Mouse (Mus musculus) ES-Bruce4 (cell line): ENCODE data around the gene Olfr127.

ENCODE experiments used
- CTCF ChIP-seq: IDR thresholded peaks from one replicate; pipeline ENCODE4 v1.8.1; 2011; ENCODE audit warnings: low read depth, low read length
- EP300 ChIP-seq: IDR thresholded peaks from 2 replicates; pipeline ENCODE4 v1.6.1; 2011; ENCODE audit warnings: low read depth, low read length; ENCODE audit not compliant: insufficient read depth
- POLR2A ChIP-seq: IDR thresholded peaks from one replicate; pipeline ENCODE4 v1.8.1; 2011; ENCODE audit warnings: low read length; ENCODE audit not compliant: insufficient read depth

DNA sequence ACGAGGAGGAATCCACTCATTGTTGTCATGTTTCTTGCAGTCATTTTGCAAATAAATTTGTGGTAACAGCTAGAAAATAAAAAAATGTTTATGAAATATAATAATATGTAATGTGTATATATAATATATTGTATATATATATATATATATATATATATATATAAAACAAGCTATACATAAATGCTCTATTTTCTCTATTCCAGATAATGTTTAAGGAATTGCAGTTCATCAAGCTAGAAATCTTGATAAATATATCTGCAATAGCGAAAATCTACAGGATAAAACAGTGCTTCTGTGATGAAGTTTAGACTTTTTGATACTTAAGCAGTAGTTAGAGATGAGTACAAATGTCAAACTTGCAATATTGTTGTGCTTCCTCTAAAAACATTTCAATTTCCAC, 52.7 kb downstream of the Olfr127 start, which contains the start of gene Olfr761:
- TF ChIP-seq CTCF (no peak), POLR2A (no peak), EP300 (no peak)
